Mouse (Mus musculus): ENCODE measurements around the gene Syce1l. TPM values are rescaled to one million over a fixed set of nuclear protein-coding genes. Genes with fewer than 3 reads are reported as not detected.

Syce1l gene
- 1 to 10 TPM in 3 of 26 experiments, not detected in 23; 1.4 to 1.8 (median 1.5) TPM for total RNA-seq (2018; cell fraction: chromatin; rRNA removed)
- total RNA-seq (2018; cell fraction: cytosol; rRNA removed), result not detected
- total RNA-seq (2018; cell fraction: nucleus; rRNA removed), result not detected
- not detected in 3 replicates for polyA plus RNA-seq (2018)

- Histone ChIP-seq H3K27ac (no peak within 1 kb of the TSS), H3K36me3 (ENCODE audit: inconsistent target) (peaks cover 40% of the 10 kb centered on the region), H3K4me3 (ENCODE audit: inconsistent target) (no peak within 1 kb of the TSS), H3K79me2 (ENCODE audit: inconsistent target) (peaks cover 1% of the 10 kb centered on the region; the same call in 1 of the 2 replicates)
- WGBS (ENCODE audit: missing documents), result 97% methylated on average over 16 of the region's 16 CpGs
Measured at GRCm38 (mm10) chr8:113642926-113643325, at the start of gene Syce1l. TSS of gene Syce1l (plus strand) at chr8:113643213.

DNA sequence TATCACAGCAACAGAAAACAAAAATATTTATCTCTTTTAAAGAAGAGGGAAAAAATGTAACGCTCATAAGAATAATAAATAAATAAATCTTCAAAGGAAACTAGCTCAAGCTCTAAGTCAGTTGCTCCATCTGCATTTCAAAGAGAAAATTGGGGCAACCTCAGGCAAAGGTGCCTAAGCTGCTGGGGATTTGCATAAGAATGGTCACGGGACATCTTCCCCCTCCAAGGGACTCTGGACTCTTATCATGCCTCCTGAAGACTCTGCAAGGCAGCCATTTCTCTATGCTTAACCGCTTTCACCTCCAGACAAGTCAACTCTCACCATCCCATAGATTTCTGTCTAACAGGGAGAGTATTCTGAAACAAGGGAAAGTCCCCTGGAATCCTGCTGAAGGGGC, 44.6 kb upstream of the Syce1l start:
- WGBS (ENCODE audit: missing documents), result 51% methylated on average over 3 of the region's 3 CpGs
- Histone ChIP-seq H3K79me2 (ENCODE audit: inconsistent target) (no peaks in the 10 kb centered on the region), H3K27ac (no peak overlapping the region), H3K36me3 (ENCODE audit: inconsistent target) (no peaks in the 10 kb centered on the region), H3K4me3 (ENCODE audit: inconsistent target) (no peak overlapping the region)

- WGBS (ENCODE audit: missing documents), result 9% methylated on average over 3 of the region's 3 CpGs
- no peak overlapping the region for H3K27ac ChIP-seq
- no peak overlapping the region for H3K4me3 ChIP-seq (ENCODE audit: inconsistent target)
- H3K79me2 ChIP-seq (ENCODE audit: inconsistent target), result peaks cover 19% of the 10 kb centered on the region
- no peaks in the 10 kb centered on the region for H3K36me3 ChIP-seq (ENCODE audit: inconsistent target)
Measured at GRCm38 (mm10) chr8:113632634-113633033, 10.4 kb upstream of the Syce1l start.

GRCm38 (mm10) chr8:113634161-113634560, 8.9 kb upstream of the Syce1l start:
- H3K36me3 ChIP-seq (ENCODE audit: inconsistent target), result 0 out of 2 replicates have a peak, but pooled peaks cover 3% of the 10 kb centered on the region
- no peak overlapping the region for H3K27ac ChIP-seq
- peaks cover 24% of the 10 kb centered on the region for H3K79me2 ChIP-seq (ENCODE audit: inconsistent target)
- WGBS (ENCODE audit: missing documents), result 28% methylated on average over 12 of the region's 12 CpGs
- H3K4me3 ChIP-seq (ENCODE audit: inconsistent target), result peak overlapping the region; percentile 98; the same call in 1 of the 2 replicates

DNA sequence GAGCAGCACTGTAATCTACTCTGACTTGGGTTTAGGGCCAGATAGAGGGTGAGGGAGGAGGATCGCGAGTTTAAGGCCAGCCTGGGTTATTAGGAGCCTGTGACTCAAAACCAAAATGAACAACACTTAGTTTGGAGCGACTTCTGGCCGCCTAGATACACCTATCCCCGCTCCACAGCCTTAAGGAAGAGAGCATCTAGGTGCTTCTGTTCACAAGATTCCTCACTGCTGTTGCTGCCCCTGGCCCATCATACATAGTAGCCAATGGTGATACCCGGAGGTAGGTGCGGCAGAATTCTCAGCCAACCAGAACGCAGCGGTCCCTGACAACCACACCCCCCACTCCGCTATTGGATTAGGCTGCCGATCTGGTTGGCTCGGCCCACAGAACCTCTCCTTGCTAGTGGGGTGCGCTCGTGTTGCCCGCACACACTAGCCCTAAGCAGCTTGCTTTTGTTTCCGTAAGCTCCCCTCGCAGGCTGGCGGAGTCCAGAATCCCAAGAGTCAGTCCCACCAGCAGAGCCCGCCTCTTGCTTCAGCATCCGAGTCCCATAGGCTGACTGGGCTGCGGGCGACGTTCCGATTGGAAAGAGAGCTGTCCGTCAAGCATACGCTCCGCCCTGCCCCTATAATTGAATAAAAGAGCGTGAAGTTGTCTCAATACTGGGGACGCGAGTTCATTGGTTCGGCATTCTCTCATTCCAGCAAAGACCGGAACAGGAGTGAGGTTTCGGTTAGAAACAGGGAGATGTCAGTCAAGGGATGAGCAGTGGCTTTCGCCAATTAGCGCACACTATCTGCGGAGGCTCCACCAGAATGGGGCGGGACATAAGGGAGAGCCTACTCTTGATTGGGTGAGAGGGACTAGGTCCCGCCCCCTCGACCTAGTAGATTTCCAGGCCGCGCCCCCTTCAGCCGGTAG, 8.1 kb upstream of the Syce1l start, which contains the start of gene Mon1b:
Gene Mon1b, plus strand, starts transcription at position 918 of the 922 bp plus-strand sequence.
- WGBS (ENCODE audit: missing documents), result under 1% methylated on average over 42 of the region's 42 CpGs
- peaks cover 24% of the 10 kb centered on the region for H3K79me2 ChIP-seq (ENCODE audit: inconsistent target)

DNA sequence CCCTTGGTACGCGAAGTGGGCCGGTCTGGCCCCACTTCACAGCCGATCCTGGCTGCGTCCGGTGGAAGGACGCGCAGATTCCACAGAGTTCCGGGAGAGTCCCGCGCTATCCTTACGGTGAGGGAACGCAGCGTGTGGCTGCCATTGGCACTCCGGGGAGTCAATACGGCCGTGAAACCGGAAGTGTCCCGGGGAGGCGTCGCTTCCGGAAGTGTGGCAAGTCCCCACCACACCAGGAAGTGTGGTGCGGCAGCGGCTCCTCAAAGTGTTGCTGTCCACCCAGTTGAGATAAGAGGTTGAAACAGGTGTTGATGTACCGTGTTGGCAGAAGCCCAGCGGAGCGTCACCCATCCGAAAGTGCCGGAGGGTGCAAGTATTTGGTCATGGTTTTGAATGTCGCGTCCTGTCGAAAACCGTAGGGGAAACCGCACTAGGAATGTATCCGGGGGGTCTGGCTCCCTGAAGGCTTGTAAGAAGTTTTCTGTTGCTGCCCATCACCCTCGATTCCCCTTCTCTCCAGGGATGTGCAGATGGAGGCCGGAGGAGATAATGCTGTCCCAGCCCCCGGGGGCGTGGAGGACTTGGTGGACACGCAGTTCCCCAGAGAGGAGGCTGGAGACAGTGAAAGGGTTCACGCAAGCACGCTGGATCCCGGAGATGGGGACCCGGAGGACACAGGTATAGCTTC, 7.3 kb upstream of the Syce1l start:
- H3K36me3 ChIP-seq (ENCODE audit: inconsistent target), result peaks cover 18% of the 10 kb centered on the region

More for the DNA sequence above, 8.1 kb upstream of the Syce1l start, which contains the start of gene Mon1b:
- peak within 1 kb of the TSS; percentile 91 for H3K27ac ChIP-seq
- peaks cover 11% of the 10 kb centered on the region for H3K36me3 ChIP-seq (ENCODE audit: inconsistent target)
- peak within 1 kb of the TSS; percentile 98 for H3K4me3 ChIP-seq (ENCODE audit: inconsistent target)

GRCm38 (mm10) chr8:113636280-113636628, 6.8 kb upstream of the Syce1l start:
- Histone ChIP-seq H3K79me2 (ENCODE audit: inconsistent target) (peaks cover 24% of the 10 kb centered on the region), H3K4me3 (ENCODE audit: inconsistent target) (peak overlapping the region; percentile 98), H3K27ac (peak overlapping the region; percentile 91), H3K36me3 (ENCODE audit: inconsistent target) (peaks cover 23% of the 10 kb centered on the region)
- WGBS (ENCODE audit: missing documents), result 36% methylated on average over 5 of the region's 5 CpGs

More for the DNA sequence above, 7.3 kb upstream of the Syce1l start:
- Histone ChIP-seq H3K79me2 (ENCODE audit: inconsistent target) (peaks cover 24% of the 10 kb centered on the region), H3K27ac (peak overlapping the region; percentile 91), H3K4me3 (ENCODE audit: inconsistent target) (peak overlapping the region; percentile 98)
- 0% methylated on average over 42 of the region's 44 CpGs for WGBS (ENCODE audit: missing documents)

DNA sequence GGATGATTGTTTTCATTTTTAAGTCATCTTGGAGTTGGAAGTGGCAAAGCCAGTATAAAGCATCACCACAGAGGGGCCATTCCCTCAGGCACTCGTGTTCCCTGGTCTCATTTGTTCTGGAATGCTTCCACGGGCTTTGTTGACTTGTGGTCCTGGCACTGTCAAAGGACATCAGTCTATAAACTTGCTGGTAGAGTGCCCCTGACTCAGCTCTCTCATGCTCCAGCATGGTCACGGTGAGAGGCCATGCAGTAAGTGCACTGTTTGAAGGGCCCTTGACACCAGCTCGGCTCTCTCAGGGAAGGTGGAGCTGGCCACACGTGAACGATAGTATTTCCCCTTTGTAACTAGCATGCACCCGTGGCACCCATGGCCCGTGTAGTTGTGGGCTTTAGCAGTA, 2.7 kb upstream of the Syce1l start:
- peaks cover 40% of the 10 kb centered on the region for H3K36me3 ChIP-seq (ENCODE audit: inconsistent target)
- 90% methylated on average over 8 of the region's 8 CpGs for WGBS (ENCODE audit: missing documents)
- H3K4me3 ChIP-seq (ENCODE audit: inconsistent target), result no peak overlapping the region

DNA sequence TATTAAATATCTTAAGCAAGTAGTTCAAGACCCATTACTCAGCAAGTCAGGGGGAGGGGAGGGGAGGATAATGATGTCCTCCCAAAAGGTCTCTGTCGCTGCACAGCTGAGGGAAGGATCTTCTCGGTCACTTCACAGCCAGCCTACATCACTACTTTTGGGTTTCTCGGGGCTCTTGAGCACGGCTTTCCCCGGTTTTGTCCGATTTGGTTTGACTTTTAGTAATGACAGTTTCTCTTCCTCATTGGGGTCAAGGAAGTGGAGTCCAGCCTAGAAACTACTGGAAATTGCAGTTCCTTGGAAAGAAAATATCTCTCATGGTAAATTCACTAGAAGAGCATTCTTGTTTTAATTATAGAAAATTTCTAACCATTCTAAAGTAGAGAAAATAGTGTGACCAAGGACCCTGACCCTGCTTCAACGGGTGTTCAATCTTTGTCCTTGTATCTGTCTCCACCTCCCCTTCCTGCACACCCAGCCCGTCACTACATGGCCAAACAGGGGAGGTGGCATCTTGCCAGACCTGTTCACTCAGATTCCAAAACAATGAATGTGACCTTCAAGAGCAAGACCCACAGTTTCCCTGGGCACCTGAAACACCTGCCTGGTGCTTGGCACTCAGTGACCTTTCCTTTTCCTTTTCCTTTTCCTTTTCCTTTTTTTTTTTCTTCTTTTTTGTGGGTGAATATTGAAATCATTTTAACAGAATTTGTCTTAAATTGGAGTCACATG, 632 bp downstream of the Syce1l start:
- no peak overlapping the region for H3K27ac ChIP-seq
- WGBS (ENCODE audit: missing documents), result 60% methylated on average over 8 of the region's 8 CpGs

More for the DNA sequence above, 2.7 kb upstream of the Syce1l start:
- Histone ChIP-seq H3K79me2 (ENCODE audit: inconsistent target) (peaks cover 24% of the 10 kb centered on the region), H3K27ac (no peak overlapping the region)

GRCm38 (mm10) chr8:113645220-113645619, 2.2 kb downstream of the Syce1l start:
- H3K36me3 ChIP-seq (ENCODE audit: inconsistent target), result peaks cover 26% of the 10 kb centered on the region; the same call in 1 of the 2 replicates
- WGBS (ENCODE audit: missing documents), result 60% methylated on average over 5 of the region's 5 CpGs
- no peak overlapping the region for H3K27ac ChIP-seq

More for the DNA sequence above, 632 bp downstream of the Syce1l start:
- no peak overlapping the region for H3K4me3 ChIP-seq (ENCODE audit: inconsistent target)
- H3K79me2 ChIP-seq (ENCODE audit: inconsistent target), result no peaks in the 10 kb centered on the region
- peaks cover 40% of the 10 kb centered on the region for H3K36me3 ChIP-seq (ENCODE audit: inconsistent target)

GRCm38 (mm10) chr8:113652450-113652849, 9.4 kb downstream of the Syce1l start:
- Histone ChIP-seq H3K36me3 (ENCODE audit: inconsistent target) (no peaks in the 10 kb centered on the region), H3K79me2 (ENCODE audit: inconsistent target) (no peaks in the 10 kb centered on the region), H3K27ac (no peak overlapping the region), H3K4me3 (ENCODE audit: inconsistent target) (no peak overlapping the region)
- 79% methylated on average over 6 of the region's 12 CpGs for WGBS (ENCODE audit: missing documents)

More at GRCm38 (mm10) chr8:113645220-113645619, 2.2 kb downstream of the Syce1l start:
- no peaks in the 10 kb centered on the region for H3K79me2 ChIP-seq (ENCODE audit: inconsistent target)
- H3K4me3 ChIP-seq (ENCODE audit: inconsistent target), result no peak overlapping the region

DNA sequence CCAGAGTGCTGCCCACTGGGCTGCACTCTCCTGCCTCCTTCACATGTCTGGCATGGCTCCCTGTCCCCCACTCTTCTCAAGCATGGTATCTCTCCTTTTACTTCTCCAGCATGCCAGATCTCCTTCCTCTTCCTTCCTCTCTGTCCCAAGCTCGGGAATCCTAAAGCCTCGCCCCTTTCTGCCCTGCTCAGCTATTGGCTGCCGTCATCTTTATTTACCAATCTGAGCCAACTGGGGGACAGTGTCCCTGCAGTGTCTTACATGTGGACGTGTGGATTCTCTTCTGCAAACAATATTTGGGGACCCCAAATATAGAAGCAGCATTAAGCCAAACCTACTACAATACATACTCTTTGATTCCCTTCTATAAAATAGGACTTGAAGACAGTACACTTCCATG, 10.1 kb downstream of the Syce1l start:
- Histone ChIP-seq H3K4me3 (ENCODE audit: inconsistent target) (no peak overlapping the region), H3K79me2 (ENCODE audit: inconsistent target) (no peaks in the 10 kb centered on the region), H3K27ac (no peak overlapping the region), H3K36me3 (ENCODE audit: inconsistent target) (no peaks in the 10 kb centered on the region)
- 57% methylated on average over 4 of the region's 4 CpGs for WGBS (ENCODE audit: missing documents)

DNA sequence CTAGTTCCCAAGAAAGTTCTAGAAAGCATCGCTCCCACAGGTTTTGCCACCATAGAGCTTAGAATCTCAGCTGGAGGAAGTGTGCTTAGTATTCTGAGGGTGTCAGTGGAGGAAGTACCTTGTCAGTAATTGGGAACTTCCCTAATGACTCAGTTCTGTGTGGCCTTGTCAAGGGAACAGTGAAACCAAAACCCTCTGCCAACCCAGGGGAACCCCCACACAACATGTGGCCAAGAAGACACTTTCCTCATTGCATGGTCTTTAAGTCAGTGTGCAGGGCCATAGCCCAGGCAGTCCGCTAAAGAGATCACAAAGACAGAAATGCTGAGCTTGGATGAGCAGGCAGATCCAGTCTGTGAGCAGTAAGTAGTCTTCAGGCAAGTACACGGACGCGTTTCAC, 13.1 kb downstream of the Syce1l start:
- H3K36me3 ChIP-seq (ENCODE audit: inconsistent target), result no peaks in the 10 kb centered on the region
- H3K4me3 ChIP-seq (ENCODE audit: inconsistent target), result no peak overlapping the region
- no peaks in the 10 kb centered on the region for H3K79me2 ChIP-seq (ENCODE audit: inconsistent target)
- no peak overlapping the region for H3K27ac ChIP-seq
- 53% methylated on average over 5 of the region's 5 CpGs for WGBS (ENCODE audit: missing documents)

Data from macrophage (primary cell).